Mouse (Mus musculus) retina, embryonic 14.5 days (tissue): Measurements from ENCODE around the gene Trim75.

Experiments
- DNase-seq: peaks from one replicate; pipeline ENCODE4 v3.0.0-alpha.2; 2015; ENCODE audit warnings: low spot score

Gene Trim75

GRCm38 (mm10) chr8:64944831-64945230 lies 42.8 kb downstream of the Trim75 start:
- DNase-seq, result peak; percentile 38

- DNase-seq, result no peak
These were observed 44.7 kb downstream of the Trim75 start for GRCm38 (mm10) chr8:64942946-64943345.

GRCm38 (mm10) chr8:64941495-64941894 lies 46.1 kb downstream of the Trim75 start:
- peak; percentile 95 for DNase-seq

- no peak for DNase-seq
These were observed 46.6 kb downstream of the Trim75 start for GRCm38 (mm10) chr8:64941019-64941418.

GRCm38 (mm10) chr8:64934997-64935396 lies 52.6 kb downstream of the Trim75 start:
- DNase-seq, result no peak
